8 mouse cellular contexts compared by ENCODE assay signal in genomic region chr2:122367181-122367580, GRCm38 (mm10). TPM values are rescaled to one million over a fixed set of nuclear protein-coding genes. Genes with fewer than 3 reads are reported as not detected.
A peak's percentile ranks its signal among the peaks of the same experiment; 100 is the strongest.
DNase-seq lines count a peak whose midpoint lies in the region; ATAC-seq and TF ChIP-seq lines count a peak whose summit lies in the region.

No protein-coding gene starts in this region.

- no peak for DNase-seq in liver, embryonic 11.5 days (ENCODE audit: low spot score)
- no peak for DNase-seq in liver
- peak; percentile 73 to 75 for DNase-seq in cerebellum, postnatal 36 days
- no peak for DNase-seq in hindbrain, postnatal 0 days (ENCODE audit: low spot score)
- no peak for DNase-seq in adrenal gland, postnatal 4 days (ENCODE audit: low spot score in 2 of 2)
- no peak for DNase-seq in testis, postnatal 10 days (ENCODE audit: low spot score)
- DNase-seq in lung, adult 2 months = no peak

- peaks cover 25% of the 10 kb centered on the region for H3K4me1 ChIP-seq in liver, embryonic 11.5 days (replicated peaks; ENCODE audit: control insufficient read depth, insufficient read depth, low read length)
- H3K4me1 ChIP-seq in hindbrain, postnatal 0 days (ENCODE audit: insufficient read depth, low read length) = peaks cover 16% of the 10 kb centered on the region
- peaks cover 31% of the 10 kb centered on the region for H3K4me1 ChIP-seq in neural tube, embryonic 12.5 days
- no peaks in the 10 kb centered on the region for H3K4me1 ChIP-seq in lung, adult 2 months (ENCODE audit: control insufficient read depth, insufficient read depth, low read length)

- no peaks in the 10 kb centered on the region for H3K9me3 ChIP-seq in liver, embryonic 11.5 days (ENCODE audit: control insufficient read depth, low read length)
- no peaks in the 10 kb centered on the region for H3K9me3 ChIP-seq in hindbrain, postnatal 0 days (ENCODE audit: low read length)
- no peaks in the 10 kb centered on the region for H3K9me3 ChIP-seq in neural tube, embryonic 12.5 days

- TF ChIP-seq POLR2A in lung, adult 2 months (IDR thresholded peaks at IDR 0.05; ENCODE audit: borderline replicate concordance, extremely low read depth, low read depth, low read length) = no peak

- H3K4me3 ChIP-seq in liver, embryonic 11.5 days (ENCODE audit: low read depth, low read length) = peak overlapping the region; percentile 84; the same call in 1 of the 2 replicates
- peak overlapping the region; percentile 87 for H3K4me3 ChIP-seq in hindbrain, postnatal 0 days (ENCODE audit: low read length)
- H3K4me3 ChIP-seq in neural tube, embryonic 12.5 days = peak overlapping the region; percentile 91
- H3K4me3 ChIP-seq in lung, adult 2 months (replicated peaks; ENCODE audit: extremely low read depth, low read depth, low read length) = no peak overlapping the region

- H3K27ac ChIP-seq in liver, embryonic 11.5 days (ENCODE audit: low read depth, low read length) = no peak overlapping the region
- peak overlapping the region; percentile 78 for H3K27ac ChIP-seq in hindbrain, postnatal 0 days
- H3K27ac ChIP-seq in neural tube, embryonic 12.5 days = no peak overlapping the region

- no peak for ATAC-seq in liver, embryonic 11.5 days (replicated peaks; ENCODE audit: low FRiP score)
- ATAC-seq in hindbrain, postnatal 0 days = no peak
- no peak for ATAC-seq in neural tube, embryonic 12.5 days (ENCODE audit: low FRiP score, low read depth)

- no peak for TF ChIP-seq CTCF in hindbrain, postnatal 0 days (IDR thresholded peaks at IDR 0.05; ENCODE audit: low read depth)
- TF ChIP-seq CTCF in lung, adult 2 months (IDR thresholded peaks at IDR 0.05; ENCODE audit: insufficient read depth, low read length) = no peak

- H3K36me3 ChIP-seq in liver, embryonic 11.5 days (ENCODE audit: control insufficient read depth, insufficient read depth, low read length) = no peaks in the 10 kb centered on the region
- no peaks in the 10 kb centered on the region; the same call in 1 of the 2 replicates for H3K36me3 ChIP-seq in hindbrain, postnatal 0 days (ENCODE audit: insufficient read depth, low read length)
- H3K36me3 ChIP-seq in neural tube, embryonic 12.5 days = peaks cover 14% of the 10 kb centered on the region

- WGBS in liver, embryonic 11.5 days = 48% methylated on average over 4 of the region's 4 CpGs
- WGBS in hindbrain, postnatal 0 days = 27% methylated on average over 4 of the region's 4 CpGs
- WGBS in neural tube, embryonic 12.5 days = 22% methylated on average over 4 of the region's 4 CpGs
- WGBS in lung, adult 2 months = 55% methylated on average over 4 of the region's 4 CpGs

- H3K4me2 ChIP-seq in liver, embryonic 11.5 days = peak overlapping the region; percentile 98
- H3K4me2 ChIP-seq in hindbrain, postnatal 0 days (ENCODE audit: low read depth, low read length) = peak overlapping the region; percentile 90
- H3K4me2 ChIP-seq in neural tube, embryonic 12.5 days (replicated peaks) = peak overlapping the region; percentile 69

- H3K27me3 ChIP-seq in liver, embryonic 11.5 days (replicated peaks; ENCODE audit: control insufficient read depth, insufficient read depth, low read length) = no peaks in the 10 kb centered on the region; the same call in 1 of the 2 replicates
- no peaks in the 10 kb centered on the region for H3K27me3 ChIP-seq in hindbrain, postnatal 0 days (ENCODE audit: insufficient read depth, low read length)
- no peaks in the 10 kb centered on the region for H3K27me3 ChIP-seq in neural tube, embryonic 12.5 days (replicated peaks)

- H3K9ac ChIP-seq in liver, embryonic 11.5 days (ENCODE audit: low read depth, low read length) = no peak overlapping the region
- peak overlapping the region; percentile 87; the same call in 1 of the 2 replicates for H3K9ac ChIP-seq in hindbrain, postnatal 0 days (replicated peaks; ENCODE audit: low read length)
- H3K9ac ChIP-seq in neural tube, embryonic 12.5 days = peak overlapping the region; percentile 95; the same call in 1 of the 2 replicates

RNA-seq across cellular contexts. Expression of gene Shf, which starts 1.8 kb away (rescaled TPM):
- polyA plus RNA-seq in liver, embryonic 11.5 days (2014; fragmentation: Nextera tagmentation; extraction: Ambion mirVana) = 2.5 TPM in 2 replicates
- total RNA-seq in hindbrain, postnatal 0 days (2014; rRNA removed) = 131 and 134 TPM in 2 replicates
- 12.2 and 13.0 TPM in 2 replicates for polyA plus RNA-seq in hindbrain, postnatal 0 days (2015; fragmentation: Nextera tagmentation; extraction: Ambion mirVana)
- 12.2 and 15.1 TPM in 2 replicates for polyA plus RNA-seq in neural tube, embryonic 12.5 days (2016; fragmentation: Nextera tagmentation; extraction: Ambion mirVana)
- 10 to 100 TPM; 30.5 to 32.7 TPM for total RNA-seq in adrenal gland, postnatal 4 days (2021)
- polyA plus RNA-seq in lung, adult 2 months (2012; rRNA removed) = 4.5 and 6.4 TPM in 2 replicates

RNA-seq across cellular contexts. Expression of gene Duox1, which starts 51.7 kb away (rescaled TPM):
- polyA plus RNA-seq in liver, embryonic 11.5 days (2014; fragmentation: Nextera tagmentation; extraction: Ambion mirVana) = 0.10 TPM in 1 of 2 replicates, not detected in the other
- 0.10 and 0.11 TPM in 2 replicates for total RNA-seq in hindbrain, postnatal 0 days (2014; rRNA removed)
- polyA plus RNA-seq in hindbrain, postnatal 0 days (2015; fragmentation: Nextera tagmentation; extraction: Ambion mirVana) = 0.10 and 0.14 TPM in 2 replicates
- polyA plus RNA-seq in neural tube, embryonic 12.5 days (2016; fragmentation: Nextera tagmentation; extraction: Ambion mirVana) = 0.10 and 0.15 TPM in 2 replicates
- total RNA-seq in adrenal gland, postnatal 4 days (2021) = under 1 TPM in 1 of 2 experiments, not detected in 1; 0.06 TPM
- polyA plus RNA-seq in lung, adult 2 months (2012; rRNA removed) = 2.7 TPM in 1 of 2 replicates, not detected in the other

RNA-seq across cellular contexts. Expression of gene Duoxa1, which starts 53.7 kb away (rescaled TPM):
- not detected in 2 replicates for polyA plus RNA-seq in liver, embryonic 11.5 days (2014; fragmentation: Nextera tagmentation; extraction: Ambion mirVana)
- not detected in 2 replicates for total RNA-seq in hindbrain, postnatal 0 days (2014; rRNA removed)
- polyA plus RNA-seq in hindbrain, postnatal 0 days (2015; fragmentation: Nextera tagmentation; extraction: Ambion mirVana) = 0.35 TPM in 2 replicates
- polyA plus RNA-seq in neural tube, embryonic 12.5 days (2016; fragmentation: Nextera tagmentation; extraction: Ambion mirVana) = 0.23 TPM in 1 of 2 replicates, not detected in the other
- under 1 TPM in 1 of 2 experiments, not detected in 1; 0.25 TPM for total RNA-seq in adrenal gland, postnatal 4 days (2021)
- polyA plus RNA-seq in lung, adult 2 months (2012; rRNA removed) = 0.23 and 9.9 TPM in 2 replicates

RNA-seq across cellular contexts. Expression of gene Slc28a2, which starts 59.1 kb away (rescaled TPM):
- 0.29 and 0.35 TPM in 2 replicates for polyA plus RNA-seq in liver, embryonic 11.5 days (2014; fragmentation: Nextera tagmentation; extraction: Ambion mirVana)
- total RNA-seq in hindbrain, postnatal 0 days (2014; rRNA removed) = 0.16 TPM in 1 of 2 replicates, not detected in the other
- polyA plus RNA-seq in hindbrain, postnatal 0 days (2015; fragmentation: Nextera tagmentation; extraction: Ambion mirVana) = 0.13 TPM in 1 of 2 replicates, not detected in the other
- 0.28 TPM in 1 of 2 replicates, not detected in the other for polyA plus RNA-seq in neural tube, embryonic 12.5 days (2016; fragmentation: Nextera tagmentation; extraction: Ambion mirVana)
- total RNA-seq in adrenal gland, postnatal 4 days (2021) = 1 to 10 TPM; 1.8 to 2.4 TPM
- 1.5 and 2.7 TPM in 2 replicates for polyA plus RNA-seq in lung, adult 2 months (2012; rRNA removed)

Comparison
In these comparisons a context has a peak if more than half of its experiments do, and no peak if none do; other contexts are left out.
1. DNase-seq: peak in cerebellum, postnatal 36 days (2 of 2); none in liver, embryonic 11.5 days (single experiment), liver (single experiment), hindbrain, postnatal 0 days (single experiment), adrenal gland, postnatal 4 days (0 of 2), testis, postnatal 10 days (single experiment) and lung, adult 2 months (single experiment).
2. Peak in every context shown above with its lines, with median percentiles within 50 percentile points of each other: H3K4me2 ChIP-seq.